Mouse (Mus musculus) spleen, postnatal 36 days (tissue): ENCODE data around the gene Tmem110.
A peak's percentile ranks its signal among the peaks of the same experiment; 100 is the strongest.

Source experiments
- DNase-seq, 2 experiments: peaks; one replicate each; pipeline ENCODE4 v3.0.0; 2022; ENCODE audit warnings: low spot score in 2 of 2, mixed read lengths in 1 of 2

Gene Tmem110

GRCm38 (mm10) chr14:30862368-30862767 lies 37.0 kb downstream of the Tmem110 start:
- no peak for DNase-seq

- no peak for DNase-seq
Measured at GRCm38 (mm10) chr14:30865311-30865710, 39.9 kb downstream of the Tmem110 start.

- peak; percentile 34 to 56 for DNase-seq
Measured at GRCm38 (mm10) chr14:30867042-30867441, 41.7 kb downstream of the Tmem110 start.

- no peak for DNase-seq
Measured at GRCm38 (mm10) chr14:30868826-30869225, 43.4 kb downstream of the Tmem110 start.

- no peak for DNase-seq
Measured at GRCm38 (mm10) chr14:30869391-30869801, 44.0 kb downstream of the Tmem110 start.

GRCm38 (mm10) chr14:30870206-30871147 lies 45.1 kb downstream of the Tmem110 start:
- DNase-seq = no peak

- DNase-seq = no peak
Measured at GRCm38 (mm10) chr14:30874095-30874700, 48.8 kb downstream of the Tmem110 start.

- no peak for DNase-seq
Measured at GRCm38 (mm10) chr14:30875130-30875865, 49.9 kb downstream of the Tmem110 start.

GRCm38 (mm10) chr14:30875955-30876354 lies 50.6 kb downstream of the Tmem110 start:
- no peak for DNase-seq

- no peak for DNase-seq
Measured at GRCm38 (mm10) chr14:30876451-30876850, 51.1 kb downstream of the Tmem110 start.

GRCm38 (mm10) chr14:30877827-30878226 lies 52.4 kb downstream of the Tmem110 start:
- no peak for DNase-seq

- DNase-seq = no peak
Measured at GRCm38 (mm10) chr14:30878958-30879571, 53.7 kb downstream of the Tmem110 start, which contains the start of gene Mustn1. Gene Mustn1, plus strand, starts transcription at chr14:30879200.

- DNase-seq = no peak
Measured at GRCm38 (mm10) chr14:30879794-30880193, 54.4 kb downstream of the Tmem110 start.

GRCm38 (mm10) chr14:30880251-30880650 lies 54.9 kb downstream of the Tmem110 start:
- no peak for DNase-seq

- no peak for DNase-seq
Measured at GRCm38 (mm10) chr14:30880811-30881717, 55.7 kb downstream of the Tmem110 start.

GRCm38 (mm10) chr14:30881718-30882108 lies 56.3 kb downstream of the Tmem110 start:
- DNase-seq = no peak

- no peak for DNase-seq
Measured at GRCm38 (mm10) chr14:30885298-30885697, 59.9 kb downstream of the Tmem110 start.

GRCm38 (mm10) chr14:30886204-30886603 lies 60.8 kb downstream of the Tmem110 start, which contains the start of gene Itih4:
Gene Itih4, plus strand, starts transcription at chr14:30886476.
- no peak for DNase-seq

GRCm38 (mm10) chr14:30888271-30888732 lies 62.9 kb downstream of the Tmem110 start:
- no peak for DNase-seq

GRCm38 (mm10) chr14:30899972-30900371 lies 74.6 kb downstream of the Tmem110 start:
- DNase-seq = no peak
